Mouse (Mus musculus) layer of hippocampus, adult 2 months (tissue): ENCODE results near the gene Gm6525. TPM values are rescaled to one million over a fixed set of nuclear protein-coding genes. Genes with fewer than 3 reads are reported as not detected.
A peak's percentile ranks its signal among the peaks of the same experiment; 100 is the strongest.

Experiments
- DNase-seq, 2 experiments: peaks; one replicate each; pipeline ENCODE4 v3.0.0; 2022; ENCODE audit warnings: low spot score in 2 of 2
- H3K27ac ChIP-seq: fragments of 200-600 bp; 2 replicates; pipeline ENCODE4 v1.8.1; 2022
- H3K4me3 ChIP-seq: fragments of 200-600 bp; 2 replicates; pipeline ENCODE4 v1.8.1; 2022; ENCODE audit warnings: mild to moderate bottlenecking
- CTCF ChIP-seq: fragments of 200-600 bp; conservative IDR thresholded peaks from 2 replicates; pipeline ENCODE4 v1.8.1; 2022; ENCODE audit warnings: antibody characterized with exemption, mild to moderate bottlenecking, moderate library complexity
- total RNA-seq, 2 experiments: library from RNA; stranded (reverse); gene quantifications; 2 replicates each; pipeline ENCODE4 v1.2.3; 2021

Gene Gm6525
- total RNA-seq, 2 experiments from 2014 or later = not detected

DNA sequence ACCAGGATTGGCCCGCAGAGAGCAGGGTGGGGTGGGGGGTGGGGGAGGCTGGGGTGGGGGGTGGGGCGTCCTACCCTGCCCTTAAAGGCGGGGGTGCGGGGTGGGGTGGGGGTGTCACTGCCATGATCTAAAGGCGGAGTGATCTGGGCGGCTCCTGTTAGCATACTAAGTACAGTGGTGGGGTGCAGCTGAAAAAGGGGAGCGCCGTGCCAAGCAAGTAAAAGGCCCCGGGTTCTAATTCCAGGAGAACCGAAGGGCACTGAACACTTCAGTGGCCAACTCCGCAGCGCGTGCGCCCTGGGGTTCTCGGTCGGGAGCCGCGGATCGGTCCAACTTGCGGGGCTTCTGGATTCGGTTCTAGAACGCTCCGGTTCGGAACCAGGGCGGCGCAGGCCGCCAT lies 18.8 kb upstream of the Gm6525 start:
- no peak overlapping the region for H3K27ac ChIP-seq
- DNase-seq = no peak
- no peak for TF ChIP-seq CTCF
- peak overlapping the region; percentile 66 for H3K4me3 ChIP-seq

- peak; percentile 94 for TF ChIP-seq CTCF
- Histone ChIP-seq H3K4me3 (peak within 1 kb of the TSS; percentile 66), H3K27ac (no peak within 1 kb of the TSS)
- peak; percentile 96 to 97 for DNase-seq
These were observed 18.3 kb upstream of the Gm6525 start, which contains the start of gene Mnd1 for GRCm38 (mm10) chr3:84155558-84156006. Gene Mnd1 (minus strand): TSS chr3:84155786.

DNA sequence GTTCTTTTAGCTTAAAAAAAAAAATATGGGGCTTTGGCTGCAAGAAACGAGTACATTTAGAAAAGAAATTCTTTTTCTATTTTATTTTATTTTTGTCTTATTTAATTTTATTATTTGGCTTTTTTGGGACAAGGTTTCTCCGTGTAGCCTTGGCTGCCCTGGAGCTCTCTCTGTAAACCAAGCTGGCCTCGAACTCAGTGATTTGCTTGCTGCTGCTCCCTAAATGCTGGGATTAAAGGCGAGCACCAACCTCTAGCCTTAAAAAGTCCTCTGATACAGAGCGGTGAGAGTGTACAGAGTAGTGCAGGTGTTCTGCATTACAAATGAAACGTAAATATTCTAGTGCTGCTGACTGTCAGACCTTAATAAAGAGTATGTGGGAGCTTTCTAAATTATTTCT lies 17.8 kb upstream of the Gm6525 start:
- no peak overlapping the region for H3K27ac ChIP-seq

GRCm38 (mm10) chr3:84157011-84157410 lies 16.9 kb upstream of the Gm6525 start:
- no peak for TF ChIP-seq CTCF
- no peak overlapping the region for H3K4me3 ChIP-seq
- no peak for DNase-seq
- H3K27ac ChIP-seq = 0 out of 2 replicates have a peak overlapping the region, but pooled peaks have one; percentile 7

More for the DNA sequence above, 17.8 kb upstream of the Gm6525 start:
- TF ChIP-seq CTCF = no peak
- no peak for DNase-seq
- peak overlapping the region; percentile 66 for H3K4me3 ChIP-seq

- peak overlapping the region; percentile 23; the same call in 1 of the 2 replicates for H3K27ac ChIP-seq
- DNase-seq = no peak
- TF ChIP-seq CTCF = no peak
- H3K4me3 ChIP-seq = no peak overlapping the region
These were observed 16.1 kb upstream of the Gm6525 start for GRCm38 (mm10) chr3:84157559-84158350.

DNA sequence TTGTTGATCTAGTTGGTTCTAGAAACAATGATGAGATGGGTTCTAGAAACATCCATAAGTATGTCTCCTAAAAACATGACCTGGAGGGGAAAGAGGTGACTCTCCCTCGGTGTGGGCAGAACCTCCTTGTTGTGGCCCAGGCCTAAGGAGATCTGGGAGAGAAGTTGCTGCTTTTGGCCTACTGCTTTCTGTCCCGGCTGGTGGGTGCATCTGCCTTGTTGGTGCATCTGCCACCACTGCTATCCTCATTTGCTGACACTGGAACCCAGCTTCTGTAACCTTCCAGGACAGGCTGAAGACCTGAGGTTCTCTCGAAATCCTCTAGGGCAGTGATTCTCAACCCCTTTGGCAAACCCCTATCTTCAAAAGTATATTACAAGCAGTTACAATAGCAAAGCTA lies 8.5 kb upstream of the Gm6525 start:
- TF ChIP-seq CTCF = no peak
- no peak overlapping the region for H3K4me3 ChIP-seq
- DNase-seq = no peak
- no peak overlapping the region for H3K27ac ChIP-seq

DNA sequence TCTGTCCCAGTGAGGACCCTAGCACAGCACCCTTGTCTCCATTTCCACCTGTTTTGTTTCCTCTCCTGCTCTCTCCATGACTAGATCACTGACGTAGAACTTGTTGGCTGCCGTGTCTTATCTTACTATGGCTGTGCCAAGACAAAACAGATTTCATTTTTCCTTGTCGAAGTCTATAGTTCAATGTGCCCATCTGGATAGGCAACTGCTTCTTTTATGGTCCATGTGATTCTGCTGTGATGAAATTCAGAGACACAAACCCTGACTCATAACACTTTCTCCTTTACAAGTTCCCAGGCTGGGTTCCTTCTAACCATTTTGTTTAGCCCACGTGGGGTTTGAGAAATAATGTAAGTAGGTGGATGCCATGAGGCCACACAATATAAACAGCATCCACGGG lies 7.8 kb upstream of the Gm6525 start:
- DNase-seq = peak in 1 of 2 experiments; percentile 44
- no peak for TF ChIP-seq CTCF
- H3K4me3 ChIP-seq = no peak overlapping the region
- peak overlapping the region; percentile 19; the same call in 1 of the 2 replicates for H3K27ac ChIP-seq

- H3K4me3 ChIP-seq = no peak overlapping the region
- no peak overlapping the region for H3K27ac ChIP-seq
- no peak for TF ChIP-seq CTCF
- no peak for DNase-seq
These were observed 5.0 kb upstream of the Gm6525 start for GRCm38 (mm10) chr3:84168943-84169342.

DNA sequence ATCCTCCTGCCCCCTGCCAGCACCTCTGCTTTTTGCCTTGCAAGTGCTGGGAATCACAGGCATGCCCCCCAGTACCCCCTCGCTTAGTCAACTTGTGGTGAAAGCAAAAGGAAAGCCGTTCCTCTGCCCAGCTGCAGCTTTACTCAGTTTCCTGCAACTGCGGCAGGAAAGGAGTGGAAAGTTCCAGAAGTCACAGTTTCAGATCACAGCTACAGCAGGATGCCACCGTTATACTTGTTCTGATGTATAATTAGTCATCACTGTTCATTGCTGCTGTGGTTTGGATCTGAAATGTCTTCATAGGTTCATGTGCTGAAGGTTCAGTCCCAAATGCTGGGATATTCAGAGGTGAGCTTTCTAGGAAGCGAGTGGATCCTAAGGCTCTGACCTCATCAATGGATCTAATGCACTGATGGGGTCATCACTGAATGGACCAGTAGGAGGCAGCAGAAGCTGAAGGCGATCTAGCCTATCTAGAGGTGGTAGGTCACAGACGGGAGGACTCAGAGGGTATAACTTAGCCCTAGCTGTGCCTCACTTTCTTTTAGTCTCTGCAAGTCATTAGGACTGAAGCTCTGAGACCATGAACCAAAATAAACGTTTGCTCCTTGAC lies 4.4 kb upstream of the Gm6525 start:
- TF ChIP-seq CTCF = peak; percentile 58
- no peak overlapping the region for H3K27ac ChIP-seq
- DNase-seq = no peak
- no peak overlapping the region for H3K4me3 ChIP-seq

DNA sequence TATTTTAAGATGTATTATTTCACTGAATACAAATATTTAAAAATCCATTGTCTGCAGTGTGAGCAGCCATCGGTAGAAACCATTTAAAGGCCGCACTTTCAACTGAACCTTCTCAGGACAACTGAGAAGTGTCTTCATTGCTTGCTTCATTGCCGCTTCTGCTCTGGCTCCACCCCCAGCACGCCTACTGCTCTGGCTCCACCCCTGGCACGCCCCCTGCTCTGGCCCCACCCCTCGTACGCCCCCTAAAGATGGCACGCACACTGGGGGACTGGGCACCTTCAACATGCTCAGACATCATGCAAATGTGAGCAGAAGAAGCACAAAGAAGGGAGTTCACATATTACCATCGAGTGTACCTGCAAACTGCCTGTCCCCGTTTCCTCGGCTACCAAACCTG lies 1.5 kb upstream of the Gm6525 start:
- no peak for TF ChIP-seq CTCF
- no peak overlapping the region for H3K27ac ChIP-seq
- no peak overlapping the region for H3K4me3 ChIP-seq
- DNase-seq = no peak

DNA sequence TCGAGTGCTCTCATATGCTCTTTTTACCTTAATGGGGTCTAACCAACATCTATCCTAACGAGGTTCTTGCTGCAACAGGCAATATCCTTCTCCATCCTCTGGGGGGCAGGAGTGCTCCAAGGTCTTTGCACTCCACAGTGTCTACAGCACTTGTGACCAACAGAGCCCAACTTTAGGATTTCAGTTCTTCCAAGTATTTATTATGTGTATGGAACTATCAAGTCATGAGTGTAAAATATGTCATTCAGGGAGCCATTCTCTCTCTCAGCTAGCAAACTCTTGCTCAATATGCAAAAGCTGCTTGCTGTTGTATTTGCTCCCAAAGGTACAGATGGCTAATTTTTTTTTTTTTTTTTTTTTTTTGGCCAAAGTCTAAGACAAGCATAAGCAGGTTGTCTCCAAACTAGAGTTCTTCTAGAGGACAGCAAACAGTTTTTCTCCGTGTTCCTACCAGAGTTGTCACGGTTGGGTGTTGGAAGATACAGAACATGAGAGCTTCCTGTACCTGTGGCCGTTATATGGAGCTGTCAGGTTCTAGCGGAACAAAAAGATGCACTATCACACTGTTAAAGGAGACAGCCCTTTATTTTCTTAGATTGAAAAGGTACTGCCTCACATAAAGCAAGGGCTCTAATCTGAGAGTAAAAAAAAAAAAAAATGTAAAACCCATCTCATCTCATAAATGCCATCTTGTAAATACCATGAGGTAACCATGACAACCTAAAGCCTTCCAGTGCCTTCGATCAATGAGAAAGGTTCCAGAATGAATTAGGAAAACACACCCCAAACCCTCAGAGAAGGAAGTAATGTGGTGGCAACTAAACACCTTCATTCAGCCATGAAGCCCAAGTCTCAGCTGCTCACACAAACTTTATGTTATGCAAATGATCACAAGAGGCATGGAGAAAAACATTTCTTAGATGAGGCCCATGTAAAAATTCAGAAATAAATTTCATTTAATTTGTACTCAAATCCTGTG lies 1.7 kb downstream of the Gm6525 start:
- peak; percentile 78 to 79 for DNase-seq
- no peak overlapping the region for H3K4me3 ChIP-seq
- TF ChIP-seq CTCF = peak; percentile 90
- H3K27ac ChIP-seq = no peak overlapping the region; the same call in 1 of the 2 replicates

DNA sequence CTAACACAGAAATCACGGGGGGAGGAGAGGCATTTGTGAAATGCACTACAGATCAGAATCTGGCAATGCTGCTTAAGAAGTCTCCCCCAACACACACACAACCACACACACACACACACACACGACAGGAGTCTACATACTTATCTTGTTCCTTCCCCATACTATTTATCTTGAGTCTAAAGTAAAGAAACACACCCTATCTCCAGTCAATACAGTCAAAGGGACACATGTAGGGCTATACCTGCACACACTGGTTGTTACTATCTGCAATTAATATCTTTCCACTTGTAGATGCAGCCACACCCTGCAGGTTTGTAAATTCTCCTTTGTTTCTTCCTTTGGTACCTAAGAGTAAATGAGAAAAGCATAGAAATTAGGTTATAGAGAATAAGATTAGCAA lies 3.9 kb downstream of the Gm6525 start:
- Histone ChIP-seq H3K4me3 (no peak overlapping the region), H3K27ac (no peak overlapping the region)
- no peak for TF ChIP-seq CTCF
- no peak for DNase-seq
